Mouse (Mus musculus) lung, adult 2 months (tissue): ENCODE measurements around the gene Eif4g1.

Source experiments
- CTCF ChIP-seq: fragments of 200-500 bp; IDR thresholded peaks from 2 replicates; pipeline ENCODE4 v1.5.1; 2011; ENCODE audit warnings: mild to moderate bottlenecking, low read length, control low read depth; ENCODE audit not compliant: insufficient read depth
- POLR2A ChIP-seq: fragments of 200-500 bp; IDR thresholded peaks from 2 replicates; pipeline ENCODE4 v1.6.1; 2011; ENCODE audit warnings: low read depth, mild to moderate bottlenecking, control low read depth, low read length, borderline replicate concordance; ENCODE audit errors: extremely low read depth

- TF ChIP-seq POLR2A, result no peak
- TF ChIP-seq CTCF, result no peak
These were observed 62.2 kb downstream of the Eif4g1 start for GRCm38 (mm10) chr16:20730293-20730711.
